Mouse (Mus musculus) cortical plate, adult 2 months (tissue): ENCODE measurements around the gene Dstyk.

Source experiments
- CTCF ChIP-seq: fragments of 200-500 bp; IDR thresholded peaks from 2 replicates; pipeline ENCODE4 v1.5.1; 2011; ENCODE audit warnings: mild to moderate bottlenecking, control low read depth, low read length; ENCODE audit not compliant: insufficient read depth; ENCODE audit errors: extremely low read depth
- POLR2A ChIP-seq: fragments of 200-500 bp; IDR thresholded peaks from 2 replicates; pipeline ENCODE4 v1.6.1; 2011; ENCODE audit warnings: mild to moderate bottlenecking, low read length, control low read depth; ENCODE audit not compliant: insufficient read depth; ENCODE audit errors: extremely low read depth

- no peak for TF ChIP-seq CTCF
- TF ChIP-seq POLR2A = no peak
Observed at GRCm38 (mm10) chr1:132420662-132421061, 3.3 kb downstream of the Dstyk start.
